Mouse (Mus musculus) ES-Bruce4 (cell line): Measurements from ENCODE around the gene Sh3bgrl3. TPM values are rescaled to one million over a fixed set of nuclear protein-coding genes. Genes with fewer than 3 reads are reported as not detected.
A peak's percentile ranks its signal among the peaks of the same experiment; 100 is the strongest.

Source experiments
- H3K27ac ChIP-seq: 2 replicates; pipeline ENCODE4 v1.5.1; 2012; ENCODE audit warnings: low read length, inconsistent platforms; ENCODE audit not compliant: insufficient read depth
- H3K27me3 ChIP-seq: 2 replicates; pipeline ENCODE4 v1.6.1; 2012; ENCODE audit warnings: mild to moderate bottlenecking, low read length, inconsistent platforms; ENCODE audit not compliant: control insufficient read depth, poor library complexity, insufficient read depth, severe bottlenecking
- H3K36me3 ChIP-seq: 2 replicates; pipeline ENCODE4 v1.6.1; 2012; ENCODE audit warnings: inconsistent platforms, mild to moderate bottlenecking, low read length, moderate library complexity; ENCODE audit not compliant: control insufficient read depth, poor library complexity, insufficient read depth, severe bottlenecking
- H3K4me1 ChIP-seq: one replicate; pipeline ENCODE4 v1.8.1; 2011; ENCODE audit warnings: low read length; ENCODE audit not compliant: control insufficient read depth, insufficient read depth
- H3K4me3 ChIP-seq: 2 replicates; pipeline ENCODE4 v1.5.1; 2011; ENCODE audit warnings: low read depth, mild to moderate bottlenecking, low read length
- H3K9ac ChIP-seq: 2 replicates; pipeline ENCODE4 v1.6.1; 2012; ENCODE audit warnings: low read depth, mild to moderate bottlenecking, inconsistent platforms; ENCODE audit not compliant: poor library complexity, severe bottlenecking
- H3K9me3 ChIP-seq: replicated peaks from 2 replicates; pipeline ENCODE4 v1.6.1; 2012; ENCODE audit warnings: mild to moderate bottlenecking, low read length, inconsistent platforms; ENCODE audit not compliant: control insufficient read depth, poor library complexity, insufficient read depth, severe bottlenecking
- CTCF ChIP-seq: IDR thresholded peaks from one replicate; pipeline ENCODE4 v1.8.1; 2011; ENCODE audit warnings: low read depth, low read length
- EP300 ChIP-seq: IDR thresholded peaks from 2 replicates; pipeline ENCODE4 v1.6.1; 2011; ENCODE audit warnings: low read depth, low read length; ENCODE audit not compliant: insufficient read depth
- POLR2A ChIP-seq: IDR thresholded peaks from one replicate; pipeline ENCODE4 v1.8.1; 2011; ENCODE audit warnings: low read length; ENCODE audit not compliant: insufficient read depth
- polyA plus RNA-seq: library from polyadenylated mRNA; stranded (reverse); fragments of >200 nt; gene quantifications from 2 replicates; pipeline ENCODE4 v1.2.4, GENCODE M21; 2011; ENCODE audit warnings: low read depth; ENCODE audit not compliant: missing spikeins, insufficient read depth, insufficient read length

Gene Sh3bgrl3
- polyA plus RNA-seq, 1 experiment: 106 TPM

GRCm38 (mm10) chr4:134121571-134121970, 7.0 kb downstream of the Sh3bgrl3 start:
- H3K27ac ChIP-seq: peak overlapping the region; percentile 22

GRCm38 (mm10) chr4:134120916-134121315, 7.7 kb downstream of the Sh3bgrl3 start:
- H3K9ac ChIP-seq: 0 out of 2 replicates have a peak overlapping the region, but pooled peaks have one; percentile 15

More at GRCm38 (mm10) chr4:134121571-134121970, 7.0 kb downstream of the Sh3bgrl3 start:
- Histone ChIP-seq H3K4me3 (no peak overlapping the region), H3K9me3 (no peaks in the 10 kb centered on the region), H3K9ac (0 out of 2 replicates have a peak overlapping the region, but pooled peaks have one; percentile 15), H3K36me3 (no peaks in the 10 kb centered on the region), H3K27me3 (no peaks in the 10 kb centered on the region), H3K4me1 (peaks cover 29% of the 10 kb centered on the region)
- TF ChIP-seq EP300: 0 out of 2 replicates have a peak, but pooled peaks have one; percentile 26
- no peak for TF ChIP-seq CTCF

GRCm38 (mm10) chr4:134120192-134120805, 8.3 kb downstream of the Sh3bgrl3 start:
- Histone ChIP-seq H3K36me3 (no peaks in the 10 kb centered on the region), H3K27ac (peak overlapping the region; percentile 60), H3K4me3 (no peak overlapping the region), H3K9ac (peak overlapping the region; percentile 26), H3K4me1 (peaks cover 29% of the 10 kb centered on the region), H3K27me3 (no peaks in the 10 kb centered on the region), H3K9me3 (no peaks in the 10 kb centered on the region)
- TF ChIP-seq EP300 (no peak), CTCF (no peak), POLR2A (no peak)

More at GRCm38 (mm10) chr4:134120916-134121315, 7.7 kb downstream of the Sh3bgrl3 start:
- H3K4me1 ChIP-seq: peaks cover 29% of the 10 kb centered on the region
- no peaks in the 10 kb centered on the region for H3K36me3 ChIP-seq
- no peak for TF ChIP-seq POLR2A
- TF ChIP-seq EP300: no peak
- no peak for TF ChIP-seq CTCF
- H3K27ac ChIP-seq: peak overlapping the region; percentile 22; the same call in 1 of the 2 replicates
- H3K27me3 ChIP-seq: no peaks in the 10 kb centered on the region
- no peaks in the 10 kb centered on the region for H3K9me3 ChIP-seq
- H3K4me3 ChIP-seq: no peak overlapping the region

GRCm38 (mm10) chr4:134119644-134120043, 8.9 kb downstream of the Sh3bgrl3 start:
- Histone ChIP-seq H3K9ac (peak overlapping the region; percentile 26), H3K4me1 (peaks cover 30% of the 10 kb centered on the region), H3K9me3 (no peaks in the 10 kb centered on the region), H3K27ac (peak overlapping the region; percentile 96), H3K36me3 (no peaks in the 10 kb centered on the region), H3K4me3 (peak overlapping the region; percentile 25), H3K27me3 (no peaks in the 10 kb centered on the region)
- TF ChIP-seq POLR2A (no peak), EP300 (peak; percentile 58; the same call in 1 of the 2 replicates), CTCF (peak; percentile 86)

- H3K4me1 ChIP-seq: peaks cover 28% of the 10 kb centered on the region
- peak overlapping the region; percentile 25 for H3K4me3 ChIP-seq
- peak overlapping the region; percentile 96 for H3K27ac ChIP-seq
- no peaks in the 10 kb centered on the region for H3K27me3 ChIP-seq
- no peaks in the 10 kb centered on the region for H3K9me3 ChIP-seq
- H3K9ac ChIP-seq: peak overlapping the region; percentile 26
- TF ChIP-seq POLR2A (no peak), CTCF (no peak), EP300 (no peak; the same call in 1 of the 2 replicates)
- no peaks in the 10 kb centered on the region for H3K36me3 ChIP-seq
Observed at GRCm38 (mm10) chr4:134119042-134119441, 9.5 kb downstream of the Sh3bgrl3 start.

GRCm38 (mm10) chr4:134118126-134118800, 10.3 kb downstream of the Sh3bgrl3 start:
- H3K27ac ChIP-seq: peak overlapping the region; percentile 96

More at GRCm38 (mm10) chr4:134118126-134118800, 10.3 kb downstream of the Sh3bgrl3 start:
- Histone ChIP-seq H3K9ac (peak overlapping the region; percentile 26), H3K4me3 (peak overlapping the region; percentile 20), H3K9me3 (no peaks in the 10 kb centered on the region), H3K4me1 (peaks cover 31% of the 10 kb centered on the region), H3K36me3 (no peaks in the 10 kb centered on the region), H3K27me3 (no peaks in the 10 kb centered on the region)
- TF ChIP-seq EP300 (peak; percentile 88), POLR2A (no peak), CTCF (no peak)
